Mouse (Mus musculus) lung, embryonic 16.5 days (tissue): ENCODE results near the gene Cdc42. TPM values are rescaled to one million over a fixed set of nuclear protein-coding genes. Genes with fewer than 3 reads are reported as not detected.

Experiments
- ATAC-seq: fragments of 200-750 bp; cut with Nextera tagmentation; 2 replicates; pipeline ENCODE4 v1.8.0; 2017; ENCODE audit warnings: low read depth, mild to moderate bottlenecking, moderate library complexity
- H3K27ac ChIP-seq: fragments of 300-500 bp; sonication (generic); 2 replicates; pipeline ENCODE4 v1.5.1; 2014; ENCODE audit warnings: mild to moderate bottlenecking, control low read depth, low read length
- H3K27me3 ChIP-seq: fragments of 300-500 bp; sonication (generic); 2 replicates; pipeline ENCODE4 v1.6.1; 2014; ENCODE audit warnings: low read depth, low read length, mixed read lengths; ENCODE audit not compliant: control insufficient read depth, insufficient read depth
- H3K36me3 ChIP-seq: fragments of 300-500 bp; sonication (generic); 2 replicates; pipeline ENCODE4 v1.6.1; 2014; ENCODE audit warnings: low read length; ENCODE audit not compliant: control insufficient read depth, insufficient read depth
- H3K4me1 ChIP-seq: fragments of 300-500 bp; sonication (generic); replicated peaks from 2 replicates; pipeline ENCODE4 v1.6.1; 2014; ENCODE audit warnings: low read length, mixed read lengths; ENCODE audit not compliant: control insufficient read depth, insufficient read depth
- H3K4me2 ChIP-seq: fragments of 300-500 bp; sonication (generic); 2 replicates; pipeline ENCODE4 v1.6.1; 2014; ENCODE audit warnings: low read depth, low read length, control low read depth
- H3K4me3 ChIP-seq: fragments of 300-500 bp; sonication (generic); 2 replicates; pipeline ENCODE4 v1.5.1; 2014; ENCODE audit warnings: mild to moderate bottlenecking, low read length, control low read depth
- H3K9ac ChIP-seq: fragments of 300-500 bp; sonication (generic); 2 replicates; pipeline ENCODE4 v1.6.1; 2014; ENCODE audit warnings: low read length, control low read depth
- H3K9me3 ChIP-seq: fragments of 300-500 bp; sonication (generic); 2 replicates; pipeline ENCODE4 v1.6.1; 2016; ENCODE audit warnings: low read length; ENCODE audit not compliant: control insufficient read depth
- WGBS: fragments of 180-500 bp; shearing (Covaris S2); extraction: QIAGEN DNeasy Blood & Tissue Kit; methylation state at CpG from one replicate; pipeline ENCODE4 v1.1.7; 2014; 5-methylcytosine and 5-hydroxymethylcytosine counted together
- polyA plus RNA-seq: library from polyadenylated mRNA; unstranded; fragments of >200 nt; fragmentation: Nextera tagmentation; extraction: Ambion mirVana; gene quantifications from 2 replicates; pipeline ENCODE4 v1.2.1, GENCODE M21; 2015

The Cdc42 gene
- polyA plus RNA-seq: 699 and 707 TPM in 2 replicates

DNA sequence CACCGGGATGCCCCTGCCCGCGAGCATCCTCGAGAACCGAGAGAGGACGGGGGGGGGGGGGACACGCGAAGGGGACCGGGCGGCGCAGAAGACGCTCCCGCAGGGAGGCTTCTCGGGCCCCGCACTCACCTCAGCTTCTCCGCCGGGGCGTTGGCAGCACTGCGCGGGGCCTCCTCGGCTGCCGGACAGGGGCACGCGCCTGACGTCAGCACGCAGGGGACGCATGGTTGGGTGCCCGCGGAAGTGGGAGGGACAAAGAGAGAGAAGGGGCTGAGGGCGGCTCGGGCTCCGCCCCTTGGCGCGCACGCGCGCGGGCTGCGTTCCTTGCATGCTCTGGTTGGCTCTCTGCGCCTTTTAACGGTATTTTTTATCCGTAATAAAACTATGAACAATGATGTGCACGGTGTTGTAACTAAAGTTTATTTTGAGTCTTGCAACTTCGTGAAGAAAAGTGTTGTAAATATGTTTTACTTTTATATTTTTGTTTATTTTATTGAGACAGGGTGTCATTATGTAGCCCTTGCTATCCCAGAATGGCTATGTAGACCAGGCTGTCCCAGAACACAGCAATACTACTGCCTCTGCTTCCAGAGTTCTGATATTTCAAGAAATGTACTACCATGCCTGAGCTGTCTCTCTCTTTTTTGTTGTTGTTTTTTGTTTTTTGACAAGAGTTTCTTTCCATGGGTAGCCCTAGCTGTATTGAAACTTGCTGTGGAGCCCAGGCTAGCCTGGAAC is at the start of gene Cdc42:
Gene Cdc42, minus strand, starts transcription at position 204 of the 738 bp plus-strand sequence.
- Histone ChIP-seq H3K9ac (peak within 1 kb of the TSS; percentile 99), H3K27ac (peak within 1 kb of the TSS; percentile 97), H3K36me3 (no peaks in the 10 kb centered on the region), H3K9me3 (no peaks in the 10 kb centered on the region), H3K27me3 (no peaks in the 10 kb centered on the region), H3K4me2 (peak within 1 kb of the TSS; percentile 80), H3K4me3 (peak within 1 kb of the TSS; percentile 89), H3K4me1 (peaks cover 27% of the 10 kb centered on the region)
- ATAC-seq: peak; percentile 98
- WGBS: under 1% methylated on average over 36 of the region's 44 CpGs

DNA sequence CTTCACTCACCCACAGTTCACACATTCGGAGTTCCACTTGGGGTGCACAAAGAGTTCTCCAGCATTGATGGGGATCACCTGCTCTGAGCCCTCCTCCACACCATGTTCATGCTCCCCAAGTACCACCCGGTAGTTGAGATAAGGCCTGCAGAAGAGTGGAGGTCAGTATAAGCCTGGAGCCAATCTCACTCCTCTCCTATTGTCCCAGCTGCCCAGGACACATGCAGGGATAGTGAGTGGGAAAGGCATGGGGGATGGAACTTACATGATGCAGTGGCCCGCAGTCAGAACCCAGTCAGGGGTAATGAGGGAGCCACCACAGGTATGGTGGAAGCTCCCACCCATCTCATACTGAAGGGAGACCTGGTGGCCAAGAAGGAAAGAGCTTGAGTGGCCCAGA is 48.1 kb upstream of the Cdc42 start:
- H3K4me1 ChIP-seq: no peaks in the 10 kb centered on the region
- no peaks in the 10 kb centered on the region for H3K27me3 ChIP-seq
- no peaks in the 10 kb centered on the region for H3K36me3 ChIP-seq
- no peak for ATAC-seq
- H3K9me3 ChIP-seq: no peaks in the 10 kb centered on the region
- H3K27ac ChIP-seq: no peak overlapping the region
- no peak overlapping the region for H3K9ac ChIP-seq
- H3K4me3 ChIP-seq: no peak overlapping the region
- 82% methylated on average over 3 of the region's 3 CpGs for WGBS
- H3K4me2 ChIP-seq: no peak overlapping the region

DNA sequence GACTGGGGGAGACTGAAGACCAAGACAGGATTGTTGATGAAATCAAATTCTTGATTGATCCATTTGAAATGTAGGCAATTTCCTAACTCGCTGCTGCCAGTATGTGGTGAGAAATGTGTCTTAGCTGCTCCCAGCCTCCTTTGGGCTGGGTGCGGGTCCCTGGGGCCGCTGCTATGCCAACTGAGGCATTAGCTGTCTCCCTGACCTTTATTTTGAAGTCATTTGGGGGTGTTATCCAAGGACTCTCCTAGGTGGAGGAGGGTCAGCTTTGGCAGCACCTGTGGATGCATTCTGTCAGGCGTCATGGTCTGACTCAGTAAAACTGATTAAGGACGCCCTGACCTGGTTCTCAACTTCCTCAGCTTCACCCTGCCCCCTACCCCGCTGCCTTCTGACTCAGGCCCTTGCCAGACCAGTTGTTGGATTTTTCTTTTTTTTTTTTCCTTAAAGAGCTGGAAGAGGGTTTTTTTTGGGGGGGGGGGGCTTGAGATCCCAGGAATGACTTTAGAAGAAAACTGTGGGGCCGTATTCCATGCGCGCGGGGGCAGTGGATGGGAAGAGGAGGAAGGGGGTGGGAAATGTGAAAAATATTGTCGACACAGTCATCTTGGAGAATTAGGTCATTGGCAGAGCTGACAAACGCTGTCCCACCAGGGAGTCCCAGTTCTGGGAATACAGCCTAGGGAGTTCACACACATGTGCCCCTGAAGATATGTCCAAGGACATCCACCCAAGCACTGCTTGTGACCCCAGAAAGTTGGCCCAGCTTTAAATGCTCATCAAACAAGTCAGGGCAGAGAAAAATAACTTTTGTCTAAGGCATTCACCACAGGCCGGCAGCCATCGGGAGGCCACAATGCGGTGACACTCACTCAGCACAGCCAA is 39.4 kb upstream of the Cdc42 start:
- H3K27ac ChIP-seq: no peak overlapping the region
- 65% methylated on average over 15 of the region's 15 CpGs for WGBS
- no peak for ATAC-seq

GRCm38 (mm10) chr4:137393378-137394135 is 36.0 kb upstream of the Cdc42 start:
- no peaks in the 10 kb centered on the region for H3K27me3 ChIP-seq
- H3K36me3 ChIP-seq: no peaks in the 10 kb centered on the region
- no peak for ATAC-seq
- H3K4me2 ChIP-seq: no peak overlapping the region
- 59% methylated on average over 9 of the region's 9 CpGs for WGBS
- H3K4me3 ChIP-seq: no peak overlapping the region
- H3K4me1 ChIP-seq: no peaks in the 10 kb centered on the region
- H3K9ac ChIP-seq: no peak overlapping the region
- no peaks in the 10 kb centered on the region for H3K9me3 ChIP-seq
- H3K27ac ChIP-seq: no peak overlapping the region

More for the DNA sequence above, 39.4 kb upstream of the Cdc42 start:
- no peaks in the 10 kb centered on the region for H3K36me3 ChIP-seq
- H3K4me3 ChIP-seq: no peak overlapping the region
- H3K27me3 ChIP-seq: no peaks in the 10 kb centered on the region
- H3K9ac ChIP-seq: no peak overlapping the region
- H3K4me2 ChIP-seq: no peak overlapping the region
- H3K9me3 ChIP-seq: no peaks in the 10 kb centered on the region
- H3K4me1 ChIP-seq: no peaks in the 10 kb centered on the region

- no peaks in the 10 kb centered on the region for H3K9me3 ChIP-seq
- H3K36me3 ChIP-seq: no peaks in the 10 kb centered on the region
- H3K9ac ChIP-seq: no peak overlapping the region
- H3K27ac ChIP-seq: no peak overlapping the region
- no peaks in the 10 kb centered on the region for H3K27me3 ChIP-seq
- WGBS: 83% methylated on average over 9 of the region's 9 CpGs
- no peak overlapping the region for H3K4me3 ChIP-seq
- H3K4me2 ChIP-seq: no peak overlapping the region
- no peak for ATAC-seq
- no peaks in the 10 kb centered on the region for H3K4me1 ChIP-seq
Observed at GRCm38 (mm10) chr4:137392874-137393273, 35.4 kb upstream of the Cdc42 start.

GRCm38 (mm10) chr4:137391287-137391686 is 33.8 kb upstream of the Cdc42 start:
- Histone ChIP-seq H3K27me3 (no peaks in the 10 kb centered on the region), H3K9me3 (no peaks in the 10 kb centered on the region), H3K27ac (no peak overlapping the region), H3K4me3 (no peak overlapping the region), H3K36me3 (no peaks in the 10 kb centered on the region), H3K9ac (no peak overlapping the region), H3K4me1 (0 out of 2 replicates have a peak, but pooled peaks cover 3% of the 10 kb centered on the region), H3K4me2 (no peak overlapping the region)
- WGBS: 77% methylated on average over 3 of the region's 3 CpGs
- ATAC-seq: no peak

DNA sequence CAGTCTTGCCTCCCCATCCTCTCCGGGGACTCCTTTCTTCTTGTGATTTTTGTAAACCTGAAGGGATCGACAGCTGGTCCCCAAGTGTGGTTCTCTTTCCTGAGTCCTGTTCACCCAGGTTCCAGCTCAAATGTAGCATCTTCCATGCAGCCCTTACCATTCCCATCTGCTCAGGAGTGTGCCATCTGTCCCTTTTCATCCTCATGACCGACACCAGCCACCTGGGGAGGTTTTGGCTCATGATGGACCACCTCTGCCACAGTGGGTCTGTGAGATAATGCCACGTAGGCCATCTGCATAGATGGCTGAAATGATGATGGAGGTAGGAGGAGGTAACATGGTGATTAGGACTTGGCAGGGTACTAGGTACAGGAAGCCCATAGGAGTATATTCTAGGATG is 32.7 kb upstream of the Cdc42 start:
- Histone ChIP-seq H3K9me3 (no peaks in the 10 kb centered on the region), H3K4me2 (no peak overlapping the region), H3K9ac (no peak overlapping the region), H3K4me3 (no peak overlapping the region), H3K27me3 (no peaks in the 10 kb centered on the region), H3K36me3 (no peaks in the 10 kb centered on the region), H3K27ac (no peak overlapping the region), H3K4me1 (0 out of 2 replicates have a peak, but pooled peaks cover 3% of the 10 kb centered on the region)
- WGBS: 85% methylated on average over 4 of the region's 4 CpGs
- no peak for ATAC-seq

GRCm38 (mm10) chr4:137388983-137389382 is 31.5 kb upstream of the Cdc42 start:
- no peak for ATAC-seq
- Histone ChIP-seq H3K9ac (peak overlapping the region; percentile 93), H3K4me3 (peak overlapping the region; percentile 91), H3K4me2 (peak overlapping the region; percentile 85), H3K27me3 (no peaks in the 10 kb centered on the region), H3K27ac (no peak overlapping the region), H3K36me3 (no peaks in the 10 kb centered on the region), H3K9me3 (no peaks in the 10 kb centered on the region), H3K4me1 (0 out of 2 replicates have a peak, but pooled peaks cover 3% of the 10 kb centered on the region)
- 37% methylated on average over 6 of the region's 6 CpGs for WGBS
